Mouse (Mus musculus) embryonic facial prominence, embryonic 11.5 days (tissue): ENCODE measurements around the gene Klk1b5. TPM values are rescaled to one million over a fixed set of nuclear protein-coding genes. Genes with fewer than 3 reads are reported as not detected.
"Not testable (repeated sequence)": the region's sequence is repeated elsewhere in the genome, so short reads cannot be mapped to it uniquely, and the experiment has no call there.

ENCODE experiments used
- ATAC-seq: fragments of 200-750 bp; cut with Nextera tagmentation; replicated peaks from 2 replicates; pipeline ENCODE4 v1.8.0; 2017; ENCODE audit warnings: low read depth; ENCODE audit not compliant: insufficient number of reproducible peaks, low FRiP score, low TSS enrichment
- DNase-seq: peaks from one replicate; pipeline ENCODE4 v3.0.0-alpha.2; 2015; ENCODE audit warnings: low spot score
- H3K27ac ChIP-seq: fragments of 300-500 bp; sonication (generic); replicated peaks from 2 replicates; pipeline ENCODE4 v1.5.1; 2014; ENCODE audit warnings: mild to moderate bottlenecking, low read depth, low read length, control low read depth
- H3K27me3 ChIP-seq: fragments of 300-500 bp; sonication (generic); 2 replicates; pipeline ENCODE4 v1.6.1; 2014; ENCODE audit warnings: mild to moderate bottlenecking, low read length, moderate library complexity, mixed read lengths; ENCODE audit not compliant: control insufficient read depth, insufficient read depth
- H3K36me3 ChIP-seq: fragments of 300-500 bp; sonication (generic); replicated peaks from 2 replicates; pipeline ENCODE4 v1.6.1; 2014; ENCODE audit warnings: low read depth, mild to moderate bottlenecking, low read length, moderate library complexity, mixed read lengths; ENCODE audit not compliant: control insufficient read depth, insufficient read depth
- H3K4me1 ChIP-seq: fragments of 300-500 bp; sonication (generic); 2 replicates; pipeline ENCODE4 v1.6.1; 2014; ENCODE audit warnings: low read length, mixed read lengths; ENCODE audit not compliant: control insufficient read depth, insufficient read depth
- H3K4me2 ChIP-seq: fragments of 300-500 bp; sonication (generic); 2 replicates; pipeline ENCODE4 v1.6.1; 2014; ENCODE audit warnings: low read depth, mild to moderate bottlenecking, control low read depth, low read length, moderate library complexity
- H3K4me3 ChIP-seq: fragments of 300-500 bp; sonication (generic); 2 replicates; pipeline ENCODE4 v1.5.1; 2014; ENCODE audit warnings: low read depth, low read length, control low read depth
- H3K9ac ChIP-seq: fragments of 300-500 bp; sonication (generic); replicated peaks from 2 replicates; pipeline ENCODE4 v1.6.1; 2014; ENCODE audit warnings: mild to moderate bottlenecking, control low read depth, low read length
- H3K9me3 ChIP-seq: fragments of 300-500 bp; sonication (generic); replicated peaks from 2 replicates; pipeline ENCODE4 v1.6.1; 2016; ENCODE audit warnings: mild to moderate bottlenecking, low read length, inconsistent platforms, mixed read lengths; ENCODE audit not compliant: control insufficient read depth
- WGBS: fragments of 180-500 bp; shearing (Covaris S2); extraction: QIAGEN DNeasy Blood & Tissue Kit; methylation state at CpG from one replicate; pipeline ENCODE4 v1.1.7; 2014; 5-methylcytosine and 5-hydroxymethylcytosine counted together
- polyA plus RNA-seq: library from polyadenylated mRNA; unstranded; fragments of >200 nt; fragmentation: Nextera tagmentation; extraction: Ambion mirVana; gene quantifications from 2 replicates; pipeline ENCODE4 v1.2.1, GENCODE M21; 2014

Gene Klk1b5
- polyA plus RNA-seq, 1 experiment from 2014 or later, result not detected

GRCm38 (mm10) chr7:44246055-44246983 lies 30.6 kb downstream of the Klk1b5 start, which contains the start of the genes 1700028J19Rik and 2410002F23Rik:
Gene 1700028J19Rik (minus strand): TSS chr7:44246695.
Gene 2410002F23Rik (plus strand): TSS chr7:44246722.
- Histone ChIP-seq H3K9ac (peak within 1 kb of the TSS; percentile 92), H3K4me1 (no peaks in the 10 kb centered on the region), H3K27ac (peak within 1 kb of the TSS; percentile 84), H3K4me2 (peak within 1 kb of the TSS; percentile 57), H3K36me3 (peaks cover 9% of the 10 kb centered on the region), H3K9me3 (no peaks in the 10 kb centered on the region), H3K27me3 (no peaks in the 10 kb centered on the region), H3K4me3 (peak within 1 kb of the TSS; percentile 95)
- peak; percentile 93 for DNase-seq
- WGBS, result under 1% methylated on average over 61 of the region's 62 CpGs
- ATAC-seq, result peak; percentile 84

- under 1% methylated on average over 23 of the region's 23 CpGs for WGBS
- peaks cover 9% of the 10 kb centered on the region for H3K36me3 ChIP-seq
- ATAC-seq, result peak; percentile 26
- peak; percentile 63 for DNase-seq
- H3K4me3 ChIP-seq, result peak overlapping the region; percentile 95
- H3K9me3 ChIP-seq, result no peaks in the 10 kb centered on the region
- H3K4me1 ChIP-seq, result no peaks in the 10 kb centered on the region
- no peaks in the 10 kb centered on the region for H3K27me3 ChIP-seq
- H3K27ac ChIP-seq, result peak overlapping the region; percentile 84
- peak overlapping the region; percentile 54 for H3K4me2 ChIP-seq
- peak overlapping the region; percentile 92 for H3K9ac ChIP-seq
These were observed 31.3 kb downstream of the Klk1b5 start for GRCm38 (mm10) chr7:44246984-44247470.

- 91% methylated on average over 2 of the region's 2 CpGs for WGBS
- ATAC-seq (no peak), DNase-seq (no peak)
- H3K27ac ChIP-seq, result no peak overlapping the region
- no peak overlapping the region for H3K9ac ChIP-seq
- peak overlapping the region; percentile 54 for H3K4me2 ChIP-seq
- no peaks in the 10 kb centered on the region for H3K9me3 ChIP-seq
- H3K27me3 ChIP-seq, result no peaks in the 10 kb centered on the region
- peaks cover 9% of the 10 kb centered on the region for H3K36me3 ChIP-seq
- H3K4me3 ChIP-seq, result peak overlapping the region; percentile 95
- H3K4me1 ChIP-seq, result no peaks in the 10 kb centered on the region
These were observed 32.2 kb downstream of the Klk1b5 start for GRCm38 (mm10) chr7:44247971-44248370.

GRCm38 (mm10) chr7:44249248-44249647 lies 33.5 kb downstream of the Klk1b5 start:
- no peaks in the 10 kb centered on the region for H3K9me3 ChIP-seq
- no peaks in the 10 kb centered on the region for H3K4me1 ChIP-seq
- no peak overlapping the region for H3K4me2 ChIP-seq
- H3K36me3 ChIP-seq, result peaks cover 9% of the 10 kb centered on the region
- 93% methylated on average over 4 of the region's 4 CpGs for WGBS
- DNase-seq, result no peak
- H3K27me3 ChIP-seq, result no peaks in the 10 kb centered on the region
- no peak overlapping the region for H3K9ac ChIP-seq
- H3K4me3 ChIP-seq, result no peak overlapping the region
- no peak for ATAC-seq
- H3K27ac ChIP-seq, result no peak overlapping the region

GRCm38 (mm10) chr7:44250732-44251275 lies 35.1 kb downstream of the Klk1b5 start:
- not testable (repeated sequence) for H3K9me3 ChIP-seq, H3K36me3 ChIP-seq, H3K9ac ChIP-seq, H3K4me3 ChIP-seq, H3K27ac ChIP-seq, DNase-seq, H3K27me3 ChIP-seq, ATAC-seq, H3K4me1 ChIP-seq, H3K4me2 ChIP-seq
- WGBS, result 88% methylated on average over 17 of the region's 17 CpGs

- 69% methylated on average over 15 of the region's 15 CpGs for WGBS
- no peak overlapping the region for H3K4me3 ChIP-seq
- no peak overlapping the region for H3K9ac ChIP-seq
- DNase-seq, result no peak
- H3K4me2 ChIP-seq, result no peak overlapping the region
- H3K36me3 ChIP-seq, result peaks cover 9% of the 10 kb centered on the region
- no peaks in the 10 kb centered on the region for H3K9me3 ChIP-seq
- no peaks in the 10 kb centered on the region for H3K27me3 ChIP-seq
- ATAC-seq, result no peak
- no peaks in the 10 kb centered on the region for H3K4me1 ChIP-seq
- H3K27ac ChIP-seq, result no peak overlapping the region
These were observed 37.4 kb downstream of the Klk1b5 start for GRCm38 (mm10) chr7:44253023-44253616.

- DNase-seq, result no peak
- ATAC-seq, result no peak
- Histone ChIP-seq H3K27ac (no peak overlapping the region), H3K9ac (no peak overlapping the region; the same call in 1 of the 2 replicates), H3K4me1 (no peaks in the 10 kb centered on the region), H3K4me2 (no peak overlapping the region), H3K9me3 (no peaks in the 10 kb centered on the region), H3K36me3 (peaks cover 5% of the 10 kb centered on the region), H3K4me3 (no peak overlapping the region), H3K27me3 (no peaks in the 10 kb centered on the region)
- WGBS, result 87% methylated on average over 6 of the region's 6 CpGs
These were observed 39.2 kb downstream of the Klk1b5 start for GRCm38 (mm10) chr7:44254930-44255329.
